Mouse (Mus musculus): ENCODE measurements around the gene Slc16a13. TPM values are rescaled to one million over a fixed set of nuclear protein-coding genes. Genes with fewer than 3 reads are reported as not detected.

The Slc16a13 gene
- polyA plus RNA-seq, 1 experiment from 2014 or later, result 18.5 TPM

GRCm38 (mm10) chr11:70239541-70240279 lies 18.8 kb upstream of the Slc16a13 start, which contains the start of the genes Gm21988 and Rnasek:
Gm21988 (minus strand) TSS chr11:70239830.
Rnasek (minus strand) TSS chr11:70239842.
- WGBS, result under 1% methylated on average over 27 of the region's 35 CpGs
- peak; percentile 22; the same call in 1 of the 2 replicates for ATAC-seq (ENCODE audit: insufficient number of reproducible peaks, insufficient read depth, low FRiP score, low TSS enrichment, low read depth)
- Histone ChIP-seq H3K4me2 (peak within 1 kb of the TSS; percentile 95), H3K4me1 (replicated peaks) (peaks cover 25% of the 10 kb centered on the region), H3K4me3 (replicated peaks) (peak within 1 kb of the TSS; percentile 88), H3K36me3 (peaks cover 13% of the 10 kb centered on the region), H3K9me3 (no peaks in the 10 kb centered on the region), H3K27ac (peak within 1 kb of the TSS; percentile 78), H3K27me3 (peaks cover 2% of the 10 kb centered on the region; the same call in 1 of the 2 replicates), H3K9ac (replicated peaks) (peak within 1 kb of the TSS; percentile 85)

- H3K4me1 ChIP-seq (replicated peaks), result peaks cover 29% of the 10 kb centered on the region
- H3K27ac ChIP-seq, result peak overlapping the region; percentile 92
- peak overlapping the region; percentile 95 for H3K4me2 ChIP-seq
- no peaks in the 10 kb centered on the region for H3K27me3 ChIP-seq
- 14% methylated on average over 23 of the region's 23 CpGs for WGBS
- peak overlapping the region; percentile 88 for H3K4me3 ChIP-seq (replicated peaks)
- no peak for ATAC-seq (ENCODE audit: insufficient number of reproducible peaks, insufficient read depth, low FRiP score, low TSS enrichment, low read depth)
- peak overlapping the region; percentile 85 for H3K9ac ChIP-seq (replicated peaks)
- peaks cover 17% of the 10 kb centered on the region for H3K36me3 ChIP-seq
- H3K9me3 ChIP-seq, result no peaks in the 10 kb centered on the region
Observed at GRCm38 (mm10) chr11:70238591-70239440, 18.0 kb upstream of the Slc16a13 start.

GRCm38 (mm10) chr11:70237457-70238167 lies 16.7 kb upstream of the Slc16a13 start, which contains the start of gene 0610010K14Rik:
0610010K14Rik (minus strand) TSS chr11:70237914.
- peak within 1 kb of the TSS; percentile 85 for H3K9ac ChIP-seq (replicated peaks)
- H3K27me3 ChIP-seq, result no peaks in the 10 kb centered on the region
- peak; percentile 90 for ATAC-seq (ENCODE audit: insufficient number of reproducible peaks, insufficient read depth, low FRiP score, low TSS enrichment, low read depth)
- WGBS, result under 1% methylated on average over 70 of the region's 70 CpGs
- H3K9me3 ChIP-seq, result no peaks in the 10 kb centered on the region
- H3K36me3 ChIP-seq, result peaks cover 17% of the 10 kb centered on the region
- H3K4me3 ChIP-seq (replicated peaks), result peak within 1 kb of the TSS; percentile 88
- H3K27ac ChIP-seq, result peak within 1 kb of the TSS; percentile 92
- H3K4me1 ChIP-seq (replicated peaks), result peaks cover 40% of the 10 kb centered on the region
- peak within 1 kb of the TSS; percentile 95 for H3K4me2 ChIP-seq

- H3K27me3 ChIP-seq, result no peaks in the 10 kb centered on the region
- H3K4me1 ChIP-seq (replicated peaks), result peaks cover 46% of the 10 kb centered on the region
- peak overlapping the region; percentile 88 for H3K4me3 ChIP-seq (replicated peaks)
- 35% methylated on average over 7 of the region's 7 CpGs for WGBS
- peak overlapping the region; percentile 92; the same call in 1 of the 2 replicates for H3K27ac ChIP-seq
- H3K36me3 ChIP-seq, result peaks cover 17% of the 10 kb centered on the region
- H3K4me2 ChIP-seq, result peak overlapping the region; percentile 95
- no peaks in the 10 kb centered on the region for H3K9me3 ChIP-seq
- H3K9ac ChIP-seq (replicated peaks), result peak overlapping the region; percentile 84
- ATAC-seq (ENCODE audit: insufficient number of reproducible peaks, insufficient read depth, low FRiP score, low TSS enrichment, low read depth), result no peak
Observed at GRCm38 (mm10) chr11:70236717-70237116, 15.9 kb upstream of the Slc16a13 start.

GRCm38 (mm10) chr11:70235254-70235900 lies 14.5 kb upstream of the Slc16a13 start:
- peaks cover 44% of the 10 kb centered on the region for H3K4me1 ChIP-seq (replicated peaks)
- no peak overlapping the region for H3K4me2 ChIP-seq
- 90% methylated on average over 12 of the region's 12 CpGs for WGBS
- no peak for ATAC-seq (ENCODE audit: insufficient number of reproducible peaks, insufficient read depth, low FRiP score, low TSS enrichment, low read depth)
- no peak overlapping the region for H3K9ac ChIP-seq (replicated peaks)
- H3K36me3 ChIP-seq, result peaks cover 17% of the 10 kb centered on the region
- peaks cover under 1% of the 10 kb centered on the region for H3K27me3 ChIP-seq
- H3K27ac ChIP-seq, result no peak overlapping the region
- H3K4me3 ChIP-seq (replicated peaks), result no peak overlapping the region
- H3K9me3 ChIP-seq, result no peaks in the 10 kb centered on the region

- no peak overlapping the region for H3K4me2 ChIP-seq
- no peak overlapping the region for H3K4me3 ChIP-seq (replicated peaks)
- H3K27ac ChIP-seq, result no peak overlapping the region
- no peaks in the 10 kb centered on the region for H3K9me3 ChIP-seq
- H3K4me1 ChIP-seq (replicated peaks), result peaks cover 51% of the 10 kb centered on the region
- H3K9ac ChIP-seq (replicated peaks), result no peak overlapping the region
- peaks cover 17% of the 10 kb centered on the region for H3K36me3 ChIP-seq
- H3K27me3 ChIP-seq, result peaks cover 10% of the 10 kb centered on the region
- no peak for ATAC-seq (ENCODE audit: insufficient number of reproducible peaks, insufficient read depth, low FRiP score, low TSS enrichment, low read depth)
- 80% methylated on average over 8 of the region's 8 CpGs for WGBS
Observed at GRCm38 (mm10) chr11:70234497-70234896, 13.6 kb upstream of the Slc16a13 start.

- Histone ChIP-seq H3K9ac (replicated peaks) (no peak overlapping the region), H3K27me3 (peaks cover 14% of the 10 kb centered on the region), H3K36me3 (peaks cover 17% of the 10 kb centered on the region), H3K4me1 (replicated peaks) (peaks cover 55% of the 10 kb centered on the region), H3K4me3 (replicated peaks) (no peak overlapping the region), H3K4me2 (no peak overlapping the region), H3K27ac (no peak overlapping the region), H3K9me3 (no peaks in the 10 kb centered on the region)
- WGBS, result 58% methylated on average over 5 of the region's 5 CpGs
- ATAC-seq (ENCODE audit: insufficient number of reproducible peaks, insufficient read depth, low FRiP score, low TSS enrichment, low read depth), result no peak
Observed at GRCm38 (mm10) chr11:70234037-70234436, 13.2 kb upstream of the Slc16a13 start.

- H3K27me3 ChIP-seq, result peaks cover 24% of the 10 kb centered on the region
- peak overlapping the region; percentile 59 for H3K27ac ChIP-seq
- peaks cover 48% of the 10 kb centered on the region for H3K4me1 ChIP-seq (replicated peaks)
- H3K4me3 ChIP-seq (replicated peaks), result peak overlapping the region; percentile 38
- 31% methylated on average over 8 of the region's 8 CpGs for WGBS
- peak overlapping the region; percentile 50 for H3K9ac ChIP-seq (replicated peaks)
- peaks cover 17% of the 10 kb centered on the region for H3K36me3 ChIP-seq
- no peaks in the 10 kb centered on the region for H3K9me3 ChIP-seq
- ATAC-seq (ENCODE audit: insufficient number of reproducible peaks, insufficient read depth, low FRiP score, low TSS enrichment, low read depth), result no peak
- peak overlapping the region; percentile 58 for H3K4me2 ChIP-seq
Observed at GRCm38 (mm10) chr11:70233016-70233415, 12.2 kb upstream of the Slc16a13 start.

GRCm38 (mm10) chr11:70232546-70232945 lies 11.7 kb upstream of the Slc16a13 start:
- Histone ChIP-seq H3K4me2 (peak overlapping the region; percentile 58), H3K9ac (replicated peaks) (peak overlapping the region; percentile 50), H3K9me3 (no peaks in the 10 kb centered on the region), H3K36me3 (peaks cover 17% of the 10 kb centered on the region), H3K27ac (peak overlapping the region; percentile 59), H3K4me3 (replicated peaks) (peak overlapping the region; percentile 38), H3K4me1 (replicated peaks) (peaks cover 48% of the 10 kb centered on the region), H3K27me3 (peaks cover 29% of the 10 kb centered on the region)
- WGBS, result 2% methylated on average over 9 of the region's 10 CpGs
- ATAC-seq (ENCODE audit: insufficient number of reproducible peaks, insufficient read depth, low FRiP score, low TSS enrichment, low read depth), result no peak

GRCm38 (mm10) chr11:70230239-70230727 lies 9.4 kb upstream of the Slc16a13 start:
- ATAC-seq (ENCODE audit: insufficient number of reproducible peaks, insufficient read depth, low FRiP score, low TSS enrichment, low read depth), result no peak
- peaks cover 53% of the 10 kb centered on the region for H3K4me1 ChIP-seq (replicated peaks)
- H3K36me3 ChIP-seq, result peaks cover 9% of the 10 kb centered on the region
- WGBS, result 2% methylated on average over 32 of the region's 32 CpGs
- H3K27ac ChIP-seq, result peak overlapping the region; percentile 42
- peaks cover 52% of the 10 kb centered on the region for H3K27me3 ChIP-seq
- H3K4me2 ChIP-seq, result peak overlapping the region; percentile 49
- no peak overlapping the region for H3K9ac ChIP-seq (replicated peaks)
- H3K9me3 ChIP-seq, result no peaks in the 10 kb centered on the region
- peak overlapping the region; percentile 34 for H3K4me3 ChIP-seq (replicated peaks)
